Mouse (Mus musculus): ENCODE results near the gene Mrps6. TPM values are rescaled to one million over a fixed set of nuclear protein-coding genes. Genes with fewer than 3 reads are reported as not detected.

Gene Mrps6
- total RNA-seq, 2 experiments from 2014 or later: 53.1 to 58.0 TPM

Other genes starting within 250 kb of the Mrps6 start
- not detected for gene Gm49711, start within 50 bp of the Mrps6 start, total RNA-seq (2021)
- 10 to 100 TPM; 44.7 to 45.6 TPM for gene Slc5a3, start 52 bp downstream of the Mrps6 start, total RNA-seq (2021)
- gene Kcne2, start 234.1 kb downstream of the Mrps6 start, total RNA-seq (2021): 1 to 10 TPM in 1 of 2 experiments, not detected in 1; 1.3 TPM
- gene Smim11, start 243.0 kb downstream of the Mrps6 start, total RNA-seq (2021): 10 to 100 TPM; 17.1 to 23.6 TPM